Mouse (Mus musculus) megakaryocyte, embryonic 14.5 days (primary cell): ENCODE results near the gene Apoc4.

Experiments used
- FLI1 ChIP-seq: IDR thresholded peaks from 2 replicates; pipeline ENCODE4 v1.6.1; 2012; ENCODE audit warnings: low read length, inconsistent platforms, mixed read lengths
- GATA1 ChIP-seq: IDR thresholded peaks from 3 replicates; pipeline ENCODE4 v1.6.1; 2012; ENCODE audit warnings: mixed read lengths, low read length, inconsistent platforms, borderline replicate concordance

GRCm38 (mm10) chr7:19714836-19715235, 33.6 kb upstream of the Apoc4 start:
- no peak for TF ChIP-seq GATA1
- no peak for TF ChIP-seq FLI1
